27 mouse cellular contexts compared by ENCODE assay signal in genomic region chr6:52817203-52817874, GRCm38 (mm10).
DNase-seq lines count a peak whose midpoint lies in the region; ATAC-seq and TF ChIP-seq lines count a peak whose summit lies in the region.
"Had no signal": no experiment of that assay in that cellular context is flagged by ENCODE, and none has a peak within 500 bp of the region (broad histone marks: within the 10 kb centered on the region; RNA-seq: fewer than 3 reads in every experiment).

No protein-coding gene starts in this region.

- H3K27me3 ChIP-seq in midbrain, embryonic 16.5 days (ENCODE audit: control insufficient read depth, insufficient read depth, low read depth, low read length) = no peaks in the 10 kb centered on the region
- no peaks in the 10 kb centered on the region; the same call in 1 of the 2 replicates for H3K27me3 ChIP-seq in midbrain, embryonic 10.5 days (ENCODE audit: low read depth, poor library complexity, severe bottlenecking)
- no peaks in the 10 kb centered on the region for H3K27me3 ChIP-seq in thymus, adult 2 months (ENCODE audit: control insufficient read depth, insufficient read depth, low read length)
- no peaks in the 10 kb centered on the region for H3K27me3 ChIP-seq in liver, postnatal 0 days (ENCODE audit: insufficient read depth, low read length)
- H3K27me3 ChIP-seq: CH12.LX; embryonic facial prominence, embryonic 13.5 days; heart, embryonic 12.5 days; midbrain, embryonic 12.5 days had no signal

- H3K36me3 ChIP-seq in midbrain, embryonic 16.5 days (ENCODE audit: control insufficient read depth, insufficient read depth, low read length) = no peaks in the 10 kb centered on the region
- H3K36me3 ChIP-seq in midbrain, embryonic 10.5 days = no peaks in the 10 kb centered on the region
- H3K36me3 ChIP-seq in thymus, adult 2 months (ENCODE audit: control insufficient read depth, insufficient read depth, low read length) = no peaks in the 10 kb centered on the region
- H3K36me3 ChIP-seq in liver, postnatal 0 days (replicated peaks; ENCODE audit: insufficient read depth, low read length) = no peaks in the 10 kb centered on the region
- H3K36me3 ChIP-seq: embryonic facial prominence, embryonic 13.5 days; forebrain, embryonic 12.5 days; G1E; heart, embryonic 12.5 days; midbrain, embryonic 12.5 days had no signal

- peak overlapping the region; percentile 16; the same call in 1 of the 2 replicates for H3K9ac ChIP-seq in midbrain, embryonic 16.5 days (ENCODE audit: low read depth, low read length)
- H3K9ac ChIP-seq in liver, postnatal 0 days (replicated peaks) = no peak overlapping the region
- H3K9ac ChIP-seq: embryonic facial prominence, embryonic 13.5 days; forebrain, embryonic 12.5 days; heart, embryonic 12.5 days; hindbrain, embryonic 14.5 days; midbrain, embryonic 12.5 days had no signal

- DNase-seq in frontal cortex, postnatal 36 days (ENCODE audit: low spot score in 2 of 2) = no peak
- DNase-seq in midbrain, embryonic 10.5 days (ENCODE audit: low spot score) = no peak
- peak; percentile 52 for DNase-seq in thymus, adult 2 months
- peak; percentile 61 for DNase-seq in thymus, postnatal 4 days
- no peak for DNase-seq in liver, postnatal 0 days
- DNase-seq in adrenal gland, adult 8-10 months = no peak
- DNase-seq: adrenal gland, adult 2 months; cerebellum, adult 18-20 months; cerebellum, postnatal 14 days; embryo, embryonic 11 days; gastrocnemius, adult 2 months; heart, postnatal 36 days; kidney, adult 2 months; kidney, postnatal 14 days; lung, adult 18-20 months; lung, postnatal 10 days had no signal

- H3K4me3 ChIP-seq in midbrain, embryonic 16.5 days (ENCODE audit: low read depth, low read length) = no peak overlapping the region
- H3K4me3 ChIP-seq in midbrain, embryonic 10.5 days = no peak overlapping the region
- H3K4me3 ChIP-seq in thymus, adult 2 months (ENCODE audit: control insufficient read depth, insufficient read depth, low read length) = peak overlapping the region; percentile 14
- no peak overlapping the region for H3K4me3 ChIP-seq in liver, postnatal 0 days (ENCODE audit: low read depth, low read length)
- H3K4me3 ChIP-seq: embryonic facial prominence, embryonic 13.5 days; erythroblast, embryonic 14.5 days; forebrain, embryonic 12.5 days; gastrocnemius, adult 2 months; heart, embryonic 12.5 days; midbrain, embryonic 12.5 days had no signal

- no peak overlapping the region for H3K27ac ChIP-seq in midbrain, embryonic 16.5 days (ENCODE audit: low read length)
- no peak overlapping the region; the same call in 1 of the 2 replicates for H3K27ac ChIP-seq in midbrain, embryonic 10.5 days (replicated peaks)
- peak overlapping the region; percentile 99 for H3K27ac ChIP-seq in thymus, adult 2 months (ENCODE audit: control insufficient read depth, insufficient read depth, low read length)
- H3K27ac ChIP-seq in liver, postnatal 0 days (ENCODE audit: low read depth) = no peak overlapping the region
- H3K27ac ChIP-seq: embryonic facial prominence, embryonic 13.5 days; forebrain, embryonic 12.5 days; gastrocnemius, adult 2 months; hindbrain, embryonic 14.5 days; midbrain, embryonic 12.5 days had no signal

- H3K4me1 ChIP-seq in midbrain, embryonic 16.5 days (ENCODE audit: control insufficient read depth, insufficient read depth, low read length) = no peaks in the 10 kb centered on the region; the same call in 1 of the 2 replicates
- H3K4me1 ChIP-seq in midbrain, embryonic 10.5 days = peaks cover 24% of the 10 kb centered on the region
- H3K4me1 ChIP-seq in thymus, adult 2 months (replicated peaks; ENCODE audit: control insufficient read depth, insufficient read depth, low read length) = peaks cover 32% of the 10 kb centered on the region
- no peaks in the 10 kb centered on the region for H3K4me1 ChIP-seq in liver, postnatal 0 days (ENCODE audit: insufficient read depth)

- TF ChIP-seq CTCF in thymus, adult 2 months (IDR thresholded peaks at IDR 0.05; ENCODE audit: borderline replicate concordance, control insufficient read depth, extremely low read depth, insufficient read depth, low read length, poor library complexity) = no peak
- no peak for TF ChIP-seq CTCF in liver, postnatal 0 days (IDR thresholded peaks at IDR 0.05; ENCODE audit: low read depth)

- H3K9me3 ChIP-seq in midbrain, embryonic 16.5 days (replicated peaks; ENCODE audit: control insufficient read depth, low read length, poor library complexity, severe bottlenecking) = no peaks in the 10 kb centered on the region
- no peaks in the 10 kb centered on the region for H3K9me3 ChIP-seq in midbrain, embryonic 10.5 days (replicated peaks)
- H3K9me3 ChIP-seq in liver, postnatal 0 days (ENCODE audit: low read length) = no peaks in the 10 kb centered on the region
- H3K9me3 ChIP-seq: embryonic facial prominence, embryonic 13.5 days; forebrain, embryonic 12.5 days; G1E; heart, embryonic 12.5 days; midbrain, embryonic 12.5 days had no signal

- no peak overlapping the region for H3K4me2 ChIP-seq in midbrain, embryonic 16.5 days (ENCODE audit: low read length)
- H3K4me2 ChIP-seq in liver, postnatal 0 days (ENCODE audit: low read depth, low read length) = no peak overlapping the region
- H3K4me2 ChIP-seq: embryonic facial prominence, embryonic 13.5 days; forebrain, embryonic 12.5 days; heart, embryonic 12.5 days; hindbrain, embryonic 14.5 days; liver, embryonic 11.5 days; midbrain, embryonic 12.5 days had no signal

- no peak; the same call in 1 of the 2 replicates for TF ChIP-seq POLR2A in thymus, adult 2 months (IDR thresholded peaks at IDR 0.05; ENCODE audit: control insufficient read depth, extremely low read depth, insufficient read depth, low read length, poor library complexity)

- 87% methylated on average over 10 of the region's 10 CpGs for WGBS in midbrain, embryonic 16.5 days
- 85% methylated on average over 10 of the region's 10 CpGs for WGBS in midbrain, embryonic 10.5 days
- WGBS in thymus, adult 2 months = 10% methylated on average over 10 of the region's 10 CpGs
- WGBS in liver, postnatal 0 days (ENCODE audit: insufficient replicate concordance) = 68% methylated on average over 10 of the region's 10 CpGs

- peak; percentile 42 for ATAC-seq in frontal cortex, adult (ENCODE audit: low TSS enrichment)
- no peak for ATAC-seq in midbrain, embryonic 16.5 days
- no peak for ATAC-seq in liver, postnatal 0 days

- no peak for TF ChIP-seq EP300 in liver, postnatal 0 days (IDR thresholded peaks at IDR 0.05; ENCODE audit: low read depth)

Comparison
In these comparisons a context has a peak if more than half of its experiments do, and no peak if none do; other contexts are left out.
1. DNase-seq: peak in thymus, adult 2 months (single experiment) and thymus, postnatal 4 days (single experiment); none in frontal cortex, postnatal 36 days (0 of 2), midbrain, embryonic 10.5 days (single experiment), liver, postnatal 0 days (single experiment) and adrenal gland, adult 8-10 months (single experiment).